ENCODE assay signal across 8 mouse cellular contexts in genomic region chr19:44544775-44545174, GRCm38 (mm10). TPM values are rescaled to one million over a fixed set of nuclear protein-coding genes. Genes with fewer than 3 reads are reported as not detected.
DNase-seq lines count a peak whose midpoint lies in the region; ATAC-seq and TF ChIP-seq lines count a peak whose summit lies in the region.

No protein-coding gene starts in this region.

- no peaks in the 10 kb centered on the region for H3K4me1 ChIP-seq in hindbrain, postnatal 0 days (ENCODE audit: insufficient read depth, low read length)

- H3K27me3 ChIP-seq in hindbrain, postnatal 0 days (ENCODE audit: insufficient read depth, low read length), result no peaks in the 10 kb centered on the region

- H3K36me3 ChIP-seq in hindbrain, postnatal 0 days (ENCODE audit: insufficient read depth, low read length), result peaks cover 10% of the 10 kb centered on the region

- no peak overlapping the region for H3K27ac ChIP-seq in hindbrain, postnatal 0 days

- H3K4me3 ChIP-seq in hindbrain, postnatal 0 days (ENCODE audit: low read length), result peak overlapping the region; percentile 43; the same call in 1 of the 2 replicates

- peak overlapping the region; percentile 73 for H3K4me2 ChIP-seq in hindbrain, postnatal 0 days (ENCODE audit: low read depth, low read length)

- ATAC-seq in hindbrain, postnatal 0 days, result peak; percentile 64; the same call in 1 of the 2 replicates
- peak; percentile 88 for ATAC-seq in megakaryocyte, adult 5-6 weeks (ENCODE audit: poor library complexity, severe bottlenecking)

- peak; percentile 58 for DNase-seq in Muller cell, postnatal 12 days (ENCODE audit: inconsistent ontology term)
- peak; percentile 84 for DNase-seq in c-Kit-positive CD71-positive TER-119-negative erythroid progenitor cells, embryonic 14.5 days (ENCODE audit: low read depth)
- DNase-seq in frontal cortex, postnatal 25 days (ENCODE audit: low spot score in 2 of 2), result peak; percentile 36 to 45
- DNase-seq in hindbrain, postnatal 0 days (ENCODE audit: low spot score), result peak; percentile 93
- peak; percentile 70 to 78 for DNase-seq in left cerebral cortex, adult 18-20 months (ENCODE audit: low spot score in 2 of 2)
- peak; percentile 79 for DNase-seq in right cerebral cortex, postnatal 14 days
- DNase-seq in urinary bladder, postnatal 4 days (ENCODE audit: low spot score in 2 of 2), result peak; percentile 42 to 75

- no peak overlapping the region for H3K9ac ChIP-seq in hindbrain, postnatal 0 days (replicated peaks; ENCODE audit: low read length)

- TF ChIP-seq CTCF in hindbrain, postnatal 0 days (IDR thresholded peaks at IDR 0.05; ENCODE audit: low read depth), result peak; percentile 82

- H3K9me3 ChIP-seq in hindbrain, postnatal 0 days (ENCODE audit: low read length), result no peaks in the 10 kb centered on the region

- 4% methylated on average over 13 of the region's 13 CpGs for WGBS in hindbrain, postnatal 0 days

RNA-seq across cellular contexts. Expression of gene Sec31b, which starts 0.9 kb away (rescaled TPM):
- 0.36 and 0.63 TPM in 2 replicates for total RNA-seq in hindbrain, postnatal 0 days (2014; rRNA removed)
- polyA plus RNA-seq in hindbrain, postnatal 0 days (2015; fragmentation: Nextera tagmentation; extraction: Ambion mirVana), result 0.32 and 0.33 TPM in 2 replicates
- total RNA-seq in left cerebral cortex, adult 18-20 months (2021), result under 1 TPM; 0.19 to 0.56 TPM
- total RNA-seq in megakaryocyte, adult 5-6 weeks (2015), result 0.11 and 0.51 TPM in 2 replicates
- 0.37 and 0.92 TPM in 2 replicates for total RNA-seq in megakaryocyte, adult 5-6 weeks (2017)

RNA-seq across cellular contexts. Expression of gene Gm20538, which starts 7.9 kb away (rescaled TPM):
- total RNA-seq in hindbrain, postnatal 0 days (2014; rRNA removed), result not detected in 2 replicates
- not detected in 2 replicates for polyA plus RNA-seq in hindbrain, postnatal 0 days (2015; fragmentation: Nextera tagmentation; extraction: Ambion mirVana)
- total RNA-seq in left cerebral cortex, adult 18-20 months (2021), result not detected
- not detected in 2 replicates for total RNA-seq in megakaryocyte, adult 5-6 weeks (2015)
- total RNA-seq in megakaryocyte, adult 5-6 weeks (2017), result not detected in 2 replicates

RNA-seq across cellular contexts. Expression of gene Ndufb8, which starts 10.5 kb away (rescaled TPM):
- 500 and 558 TPM in 2 replicates for total RNA-seq in hindbrain, postnatal 0 days (2014; rRNA removed)
- 932 and 959 TPM in 2 replicates for polyA plus RNA-seq in hindbrain, postnatal 0 days (2015; fragmentation: Nextera tagmentation; extraction: Ambion mirVana)
- total RNA-seq in left cerebral cortex, adult 18-20 months (2021), result 100 to 1,000 TPM; 368 to 386 TPM
- total RNA-seq in megakaryocyte, adult 5-6 weeks (2015), result 305 and 327 TPM in 2 replicates
- total RNA-seq in megakaryocyte, adult 5-6 weeks (2017), result 205 and 223 TPM in 2 replicates

RNA-seq across cellular contexts. Expression of gene Hif1an, which starts 17.9 kb away (rescaled TPM):
- 10.2 and 12.7 TPM in 2 replicates for total RNA-seq in hindbrain, postnatal 0 days (2014; rRNA removed)
- polyA plus RNA-seq in hindbrain, postnatal 0 days (2015; fragmentation: Nextera tagmentation; extraction: Ambion mirVana), result 18.1 and 19.4 TPM in 2 replicates
- 10 to 100 TPM; 33.5 to 34.2 TPM for total RNA-seq in left cerebral cortex, adult 18-20 months (2021)
- total RNA-seq in megakaryocyte, adult 5-6 weeks (2015), result 3.8 and 4.9 TPM in 2 replicates
- total RNA-seq in megakaryocyte, adult 5-6 weeks (2017), result 6.5 and 6.6 TPM in 2 replicates

RNA-seq across cellular contexts. Expression of gene Wnt8b, which starts 51.5 kb away (rescaled TPM):
- 0.14 and 1.4 TPM in 2 replicates for total RNA-seq in hindbrain, postnatal 0 days (2014; rRNA removed)
- polyA plus RNA-seq in hindbrain, postnatal 0 days (2015; fragmentation: Nextera tagmentation; extraction: Ambion mirVana), result not detected in 2 replicates
- under 1 TPM in 1 of 2 experiments, not detected in 1; 0.16 TPM for total RNA-seq in left cerebral cortex, adult 18-20 months (2021)
- total RNA-seq in megakaryocyte, adult 5-6 weeks (2015), result not detected in 2 replicates
- 0.07 TPM in 1 of 2 replicates, not detected in the other for total RNA-seq in megakaryocyte, adult 5-6 weeks (2017)

Comparison
In these comparisons a context has a peak if more than half of its experiments do, and no peak if none do; other contexts are left out.
1. DNase-seq: peak in every context shown above with its lines; median percentile 93 in hindbrain, postnatal 0 days; 84 in c-Kit-positive CD71-positive TER-119-negative erythroid progenitor cells, embryonic 14.5 days; 79 in right cerebral cortex, postnatal 14 days; 74 in left cerebral cortex, adult 18-20 months; 58 in urinary bladder, postnatal 4 days; 58 in Muller cell, postnatal 12 days; 40 in frontal cortex, postnatal 25 days.